Mouse (Mus musculus) ovary, postnatal 10 days (tissue): Measurements from ENCODE around the gene Ace2.

Source experiments
- DNase-seq: peaks from one replicate; pipeline ENCODE4 v3.0.0; 2022; ENCODE audit warnings: low spot score

Gene Ace2

DNA sequence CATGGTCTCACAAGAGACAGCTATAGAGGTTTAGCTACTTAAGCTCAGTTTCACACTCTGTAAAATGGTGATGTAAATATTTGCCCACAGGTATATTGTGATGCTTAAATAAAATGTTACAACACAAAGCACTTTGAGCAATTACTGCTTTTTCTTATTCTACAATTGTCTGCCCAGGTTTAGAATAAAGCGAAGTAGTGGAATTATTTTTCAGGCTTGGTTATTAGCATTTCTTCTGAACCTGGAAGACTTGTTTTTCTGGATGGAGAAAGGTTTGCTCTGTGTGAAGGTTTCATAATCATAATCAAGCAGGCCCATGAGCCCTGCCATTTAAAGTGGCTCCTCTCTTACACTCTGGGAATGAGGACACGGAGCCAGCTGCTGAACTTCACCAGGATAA, at the start of gene Ace2:
TSS of gene Ace2 (plus strand) at position 301 of the 400 bp plus-strand sequence.
- no peak for DNase-seq

DNA sequence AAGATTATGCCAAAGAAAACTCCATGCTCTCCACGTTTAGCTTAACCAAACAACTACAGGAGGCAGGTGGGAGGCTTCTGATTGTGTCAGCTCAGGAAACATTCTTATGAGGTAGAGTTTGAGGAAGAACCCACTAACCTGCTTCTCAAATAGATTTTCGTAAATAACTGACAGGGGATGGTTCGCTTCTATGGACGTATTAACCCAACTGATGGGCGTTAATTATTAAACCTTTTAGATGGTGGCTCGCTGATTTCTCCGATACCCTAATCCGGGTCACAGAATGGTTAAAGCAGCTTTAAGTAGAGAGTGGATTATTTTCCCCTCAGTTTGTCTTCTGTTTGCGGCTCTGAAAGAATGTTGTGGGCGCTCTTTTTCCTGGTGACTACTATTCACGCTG, 49.2 kb upstream of the Ace2 start:
- DNase-seq, result no peak

DNA sequence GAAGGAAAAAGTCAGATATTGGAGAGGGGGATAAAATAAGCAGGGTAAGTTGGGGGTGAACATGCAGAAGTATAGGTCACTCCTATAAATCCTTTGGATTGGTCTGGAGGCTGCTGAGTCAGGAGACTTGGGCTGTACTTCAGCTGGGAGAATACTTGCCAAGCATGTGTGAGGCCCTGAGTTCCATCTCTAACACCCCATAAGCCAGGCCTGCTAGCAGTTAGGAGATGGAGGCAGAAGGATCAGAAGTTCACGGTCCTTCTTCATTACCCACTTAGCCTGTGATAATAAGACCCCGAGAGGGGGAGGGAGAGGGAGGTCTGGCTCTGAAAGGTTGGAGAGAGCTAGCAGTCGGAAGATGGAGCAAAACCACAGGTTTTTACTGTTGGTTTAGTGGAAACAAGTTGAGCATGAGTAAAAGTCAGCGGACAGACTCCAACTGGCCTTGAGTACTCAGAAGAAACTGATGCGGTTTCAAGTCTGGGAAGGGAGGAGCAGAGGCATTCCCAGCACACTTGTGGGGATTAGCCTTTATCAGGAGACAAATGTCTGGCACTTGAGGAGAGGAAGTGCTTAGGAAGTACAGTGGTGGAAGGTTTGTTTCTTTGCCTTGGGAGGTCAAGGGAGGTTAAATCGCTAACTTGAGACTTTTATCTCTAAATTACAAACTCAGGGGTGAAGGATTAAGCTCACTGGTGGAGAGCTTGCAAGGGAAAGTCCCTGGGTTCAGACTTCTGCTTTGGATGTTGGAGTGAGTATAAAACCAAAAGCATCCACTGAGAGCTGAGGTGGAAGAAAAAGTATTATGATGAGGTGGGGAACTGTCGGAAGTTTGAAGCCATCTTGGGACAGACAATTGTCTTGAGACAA, 46.6 kb upstream of the Ace2 start:
- DNase-seq, result no peak

DNA sequence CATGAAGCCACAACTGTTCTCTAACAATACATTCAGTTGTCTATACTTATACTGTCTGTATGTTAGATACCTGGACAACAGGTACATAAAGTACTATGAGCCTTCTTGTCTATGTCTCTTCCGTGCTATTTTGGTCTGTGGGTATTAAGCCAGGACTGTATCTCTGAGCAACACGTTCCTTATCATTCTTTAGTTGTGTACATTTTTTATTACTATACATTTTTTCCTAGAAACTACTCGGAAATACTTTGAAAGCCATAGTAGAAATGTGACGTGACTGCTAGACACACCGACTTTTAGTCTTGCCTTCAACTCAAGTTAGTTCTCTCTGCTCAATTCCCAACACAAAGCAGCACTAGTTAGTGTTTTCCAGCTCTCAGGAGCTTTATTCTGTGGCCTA, 45.7 kb upstream of the Ace2 start:
- DNase-seq, result no peak

DNA sequence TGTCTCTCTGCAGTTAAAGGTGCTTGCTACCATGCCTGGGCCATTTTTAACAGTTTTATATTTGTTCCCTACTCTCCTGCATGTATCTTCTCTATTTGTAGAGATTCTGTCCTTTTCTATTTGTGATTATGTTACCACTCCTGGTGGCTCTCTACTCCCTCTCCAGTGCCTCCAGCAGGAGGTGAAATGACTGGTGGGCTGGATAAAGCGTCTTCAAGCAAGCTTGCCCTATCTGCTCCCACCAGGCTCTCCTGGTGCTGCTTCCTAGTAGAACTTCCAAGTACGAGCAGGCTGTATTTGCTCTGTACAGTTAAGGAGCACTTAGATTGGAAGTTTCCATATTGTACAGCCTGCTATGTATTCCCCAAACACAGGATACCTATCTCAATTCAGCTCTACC, 43.3 kb upstream of the Ace2 start:
- DNase-seq, result no peak

DNA sequence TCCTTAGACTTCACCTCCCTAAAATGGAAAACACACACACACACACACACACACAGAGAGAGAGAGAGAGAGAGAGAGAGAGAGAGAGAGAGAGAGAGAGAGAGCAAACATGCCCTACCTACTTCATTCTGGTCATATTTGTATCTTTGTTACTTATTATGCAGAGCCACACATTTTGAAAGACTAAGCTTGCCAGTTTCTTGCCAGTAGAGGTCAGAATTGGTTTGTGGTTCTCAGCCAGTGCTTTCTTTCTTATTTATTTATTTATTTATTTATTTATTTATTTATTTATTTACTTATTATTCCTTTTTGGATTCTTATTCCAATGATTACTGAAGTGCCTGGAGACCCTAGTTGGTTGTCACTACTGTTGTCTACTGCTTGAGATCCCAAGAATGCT, 37.6 kb upstream of the Ace2 start:
- no peak for DNase-seq

DNA sequence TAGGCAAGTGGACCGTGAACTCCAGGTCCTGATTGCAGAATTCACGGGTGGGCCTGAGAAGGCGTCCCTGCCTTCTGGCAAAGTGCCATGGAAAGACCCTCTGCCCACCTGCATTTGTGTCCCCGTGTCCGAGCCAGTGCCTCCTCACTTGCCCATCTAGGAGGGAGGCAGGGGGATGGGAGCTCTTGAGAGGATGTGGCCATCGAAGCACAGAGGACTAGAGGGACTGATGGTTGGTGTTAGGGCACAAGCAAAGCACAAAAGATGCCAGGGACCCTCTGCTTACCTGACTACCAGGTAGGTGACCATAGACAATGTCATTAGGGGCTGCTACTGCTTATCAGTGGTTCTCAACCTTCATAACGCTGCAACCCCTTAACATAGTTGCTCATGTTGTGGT, 36.9 kb upstream of the Ace2 start:
- no peak for DNase-seq

DNA sequence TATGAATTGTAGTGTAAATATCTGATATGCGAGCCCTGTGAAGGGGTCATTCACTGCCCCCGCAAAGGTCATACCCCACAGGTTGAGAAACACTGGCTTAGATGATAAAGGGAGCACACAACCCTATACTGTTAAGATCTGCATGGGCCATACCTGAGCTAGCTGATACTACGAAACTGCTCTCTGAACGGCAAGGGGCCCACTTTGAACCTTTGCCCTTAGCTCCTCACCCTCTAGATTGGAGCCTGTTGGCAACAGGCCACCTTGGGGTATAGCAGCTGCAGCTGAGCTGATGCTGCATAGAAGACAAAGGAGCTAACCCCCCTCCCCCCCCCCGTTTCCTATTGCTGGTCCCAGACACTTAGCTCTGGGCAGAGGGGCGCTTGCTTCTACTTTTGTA, 36.5 kb upstream of the Ace2 start:
- no peak for DNase-seq

DNA sequence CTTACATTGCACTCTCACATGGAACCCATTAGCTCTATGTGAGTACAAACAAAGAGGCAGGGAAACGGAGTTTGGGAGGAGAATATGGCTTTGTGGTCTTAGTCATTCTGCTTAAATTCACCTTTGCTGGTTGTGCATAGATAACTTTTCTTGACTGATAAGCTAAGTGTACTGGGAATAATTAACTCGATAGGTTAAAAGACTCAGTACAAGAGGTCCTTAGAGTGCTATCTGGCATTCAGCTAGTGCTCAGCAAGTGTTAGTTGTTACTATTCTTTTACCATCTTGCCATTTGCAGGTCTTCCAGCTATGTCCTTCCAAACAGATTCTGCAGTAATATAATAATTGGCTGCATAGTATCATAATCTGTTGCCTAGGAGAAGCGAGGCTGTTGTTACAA, 28.0 kb upstream of the Ace2 start:
- no peak for DNase-seq

DNA sequence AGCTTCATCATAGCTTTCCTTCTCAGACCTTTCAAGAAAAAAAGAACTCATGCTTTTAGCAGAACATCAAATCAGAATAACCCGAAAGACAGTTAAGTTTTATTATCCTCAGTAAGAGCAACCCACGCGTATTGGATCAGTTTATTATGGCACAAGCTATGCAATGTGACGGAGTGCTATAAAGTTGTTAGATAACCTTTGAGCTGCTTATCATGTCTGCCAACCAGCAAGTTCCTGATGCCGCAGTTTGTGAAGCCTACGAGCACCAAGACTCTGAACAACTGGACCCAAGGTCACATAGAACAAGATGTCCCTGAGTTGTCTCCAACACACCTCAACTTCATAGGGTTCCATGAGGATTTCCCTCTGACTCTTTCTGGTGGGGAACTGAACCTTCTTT, 25.4 kb upstream of the Ace2 start:
- no peak for DNase-seq

DNA sequence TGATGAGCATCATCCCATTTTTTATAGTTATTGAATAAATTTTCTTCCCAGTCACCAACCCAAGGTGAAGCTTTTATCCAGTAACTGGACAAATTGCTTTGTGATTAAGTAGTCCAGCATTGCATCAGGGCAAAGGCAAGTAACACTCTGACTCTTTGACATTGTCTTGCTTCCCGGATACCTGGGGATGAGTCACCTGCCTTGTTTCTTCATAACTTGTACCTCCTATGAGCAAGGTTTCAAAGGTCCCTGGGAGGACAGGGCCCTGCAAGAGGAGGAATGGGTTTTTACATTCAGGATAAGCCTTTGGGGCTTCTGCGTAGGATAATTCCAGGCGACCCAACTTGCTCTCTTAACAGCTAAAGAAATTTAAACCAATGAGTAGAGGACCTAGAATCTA, 15.2 kb upstream of the Ace2 start:
- DNase-seq, result no peak

DNA sequence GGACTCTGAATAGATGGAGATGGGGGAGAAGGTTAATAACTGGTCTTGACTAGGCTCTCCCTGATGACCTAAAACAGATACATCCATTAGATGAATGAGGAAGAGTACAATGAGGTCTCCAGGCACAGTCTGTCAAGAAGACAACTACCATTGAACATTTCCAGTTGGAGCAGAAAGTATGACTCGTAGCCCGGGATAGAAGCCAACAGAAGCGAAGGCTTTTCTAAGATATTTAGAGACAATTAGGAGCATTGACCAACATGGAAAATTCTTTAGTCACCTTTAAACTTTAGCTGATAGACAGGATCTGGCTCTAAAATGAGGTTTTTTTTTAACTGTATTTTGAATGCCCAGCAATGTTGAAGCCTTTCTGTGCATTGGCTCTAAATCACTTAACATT, 5.6 kb upstream of the Ace2 start:
- no peak for DNase-seq

DNA sequence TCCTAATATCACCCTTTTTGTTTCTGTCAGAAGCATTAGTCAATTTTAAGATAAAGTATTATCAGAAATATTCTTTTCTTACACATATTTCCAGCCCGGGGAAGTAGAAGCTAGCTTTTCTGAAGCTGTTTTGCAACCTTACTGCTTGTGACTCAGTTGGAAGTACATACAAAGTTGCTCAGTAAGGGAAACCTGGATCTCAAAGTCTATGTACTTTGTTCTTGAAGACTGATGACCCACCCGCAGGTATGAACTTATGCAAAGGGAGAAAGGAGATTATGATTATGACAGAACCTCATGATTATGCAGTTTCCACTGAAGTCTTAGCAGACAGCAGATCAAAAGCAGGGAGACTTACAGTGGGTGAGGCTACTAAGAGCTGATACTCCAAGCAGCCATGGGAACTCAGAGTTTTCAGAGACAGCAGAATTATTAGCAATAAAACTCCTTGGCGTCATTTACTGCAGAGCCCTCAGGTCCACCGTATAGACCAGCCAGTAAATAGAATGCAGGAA, 3.8 kb upstream of the Ace2 start:
- no peak for DNase-seq

DNA sequence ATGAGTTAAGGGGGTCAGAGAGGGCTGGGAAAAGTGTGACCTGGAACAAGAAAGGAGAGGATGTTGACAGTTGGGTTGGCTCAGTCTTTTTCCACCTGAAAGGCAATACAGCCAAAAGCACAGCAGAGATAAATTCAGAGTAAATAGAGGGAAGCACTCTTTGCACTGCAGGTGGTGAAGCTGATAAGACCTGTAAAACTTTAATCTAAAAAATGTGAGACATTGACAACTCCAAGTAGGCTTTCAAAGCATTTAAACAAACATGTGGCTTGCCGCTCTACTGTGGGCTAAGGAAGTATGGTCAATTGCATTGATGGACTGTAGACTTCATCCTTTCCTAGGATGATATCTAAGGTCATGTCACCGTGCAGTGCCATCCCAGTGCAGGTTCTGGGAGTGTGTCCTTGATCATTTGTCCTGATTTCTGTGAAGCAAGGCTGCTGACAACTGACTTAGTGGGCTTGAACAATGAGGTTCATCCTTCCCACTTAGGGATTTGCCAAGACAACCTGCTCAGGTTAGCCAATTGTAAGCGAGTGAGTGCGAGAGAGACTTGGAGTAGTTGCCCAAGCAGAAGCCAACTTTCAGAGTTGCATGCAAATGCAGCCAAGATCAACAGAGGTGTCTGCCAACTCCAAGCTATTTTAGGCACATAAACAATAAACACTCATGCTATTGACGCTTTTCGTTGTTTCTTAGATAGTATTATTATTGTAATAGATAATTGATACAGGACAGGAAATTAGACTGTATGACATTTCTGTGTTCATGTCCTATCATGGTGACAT, 6.5 kb downstream of the Ace2 start:
- no peak for DNase-seq

DNA sequence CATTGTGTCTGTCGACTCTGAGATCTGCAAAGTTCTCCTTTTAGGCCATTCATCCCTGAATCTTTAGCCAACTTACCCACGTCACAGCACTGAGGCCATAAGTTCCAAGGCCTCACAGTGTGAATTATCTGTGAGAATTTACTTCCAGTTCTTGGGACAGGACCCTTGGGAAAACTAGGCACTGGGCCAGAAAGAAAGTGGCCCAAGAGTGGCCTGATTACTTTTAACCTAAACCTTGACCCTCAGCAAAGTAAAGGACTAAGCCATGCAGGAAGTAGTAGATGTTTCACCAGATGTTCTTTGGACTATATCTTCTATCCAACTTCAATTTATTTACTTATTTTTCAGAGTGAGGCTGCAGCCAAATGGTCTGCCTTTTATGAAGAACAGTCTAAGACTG, 13.6 kb downstream of the Ace2 start:
- DNase-seq, result no peak

DNA sequence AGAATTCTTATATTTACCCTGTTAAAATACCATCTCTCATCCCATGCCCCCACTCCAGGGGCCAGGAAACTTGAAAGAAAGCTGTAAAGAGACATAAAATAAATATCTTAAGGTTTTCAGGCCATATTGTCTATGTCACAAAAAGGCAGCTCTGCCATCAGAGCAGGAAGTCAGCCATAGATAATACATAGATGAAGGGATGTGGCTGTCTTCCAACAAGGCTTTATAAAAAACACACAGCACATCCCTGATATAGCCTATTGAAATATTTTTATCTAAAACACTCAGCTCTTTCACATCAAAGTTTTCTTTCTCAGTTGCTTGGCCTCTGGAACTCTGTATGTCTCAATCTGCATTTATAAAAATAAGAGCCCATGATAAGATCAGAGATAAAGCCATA, 14.5 kb downstream of the Ace2 start:
- DNase-seq, result no peak

DNA sequence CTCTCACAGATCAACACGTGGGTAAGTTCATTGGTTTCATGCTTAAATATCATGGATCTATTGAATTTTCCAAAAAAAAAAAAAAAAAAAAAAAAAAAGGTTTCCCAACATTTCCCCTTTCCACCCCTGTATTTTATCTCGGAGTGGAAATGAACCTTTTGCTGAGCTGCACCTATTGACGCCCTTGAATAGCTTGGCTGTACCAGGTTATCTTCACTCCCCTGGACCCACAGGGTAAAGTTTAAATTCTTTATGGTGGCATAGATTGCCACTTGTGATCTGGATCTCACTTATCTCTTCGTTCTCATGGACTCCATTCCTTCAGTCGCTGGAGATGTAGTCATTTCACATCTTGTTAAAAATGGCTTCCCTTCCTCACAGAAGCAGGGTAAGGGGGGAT, 15.5 kb downstream of the Ace2 start:
- DNase-seq, result no peak

DNA sequence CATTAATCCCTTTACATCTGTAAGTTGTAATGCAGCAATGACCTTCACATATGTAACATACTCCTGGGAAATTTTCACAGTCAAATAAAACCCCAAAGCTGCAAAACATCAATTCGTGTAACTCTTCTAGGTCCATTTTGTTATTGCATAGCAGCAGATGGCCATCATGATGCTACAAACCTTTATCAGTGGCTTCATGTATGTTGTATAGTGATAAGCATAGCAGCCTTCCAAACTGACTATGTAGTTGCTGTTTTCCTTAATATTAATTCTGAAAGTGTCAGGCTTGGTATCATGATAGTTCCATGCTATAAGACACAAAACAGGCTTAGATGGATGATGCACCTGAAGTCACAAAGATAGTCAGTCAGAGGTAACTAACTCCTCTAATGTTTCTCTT, 25.5 kb downstream of the Ace2 start:
- no peak for DNase-seq

DNA sequence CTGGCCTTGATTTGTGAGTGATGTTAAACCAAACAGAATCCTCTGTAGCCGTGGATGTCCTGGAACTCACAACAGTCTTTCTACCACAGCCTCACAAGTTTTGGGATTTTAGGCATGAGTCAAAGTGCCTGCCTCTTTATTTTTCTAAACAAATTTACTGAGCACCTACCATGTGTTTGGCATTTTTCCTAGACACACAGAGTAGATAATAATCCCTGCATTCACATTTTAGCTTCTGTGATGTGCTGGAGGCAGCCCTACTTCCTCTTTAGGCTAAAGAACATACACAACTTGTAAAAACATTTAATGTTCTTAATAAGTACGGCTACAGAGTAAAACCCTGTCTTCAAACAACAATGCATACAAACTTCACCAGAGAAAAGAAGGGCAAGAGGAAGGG, 31.9 kb downstream of the Ace2 start:
- no peak for DNase-seq

DNA sequence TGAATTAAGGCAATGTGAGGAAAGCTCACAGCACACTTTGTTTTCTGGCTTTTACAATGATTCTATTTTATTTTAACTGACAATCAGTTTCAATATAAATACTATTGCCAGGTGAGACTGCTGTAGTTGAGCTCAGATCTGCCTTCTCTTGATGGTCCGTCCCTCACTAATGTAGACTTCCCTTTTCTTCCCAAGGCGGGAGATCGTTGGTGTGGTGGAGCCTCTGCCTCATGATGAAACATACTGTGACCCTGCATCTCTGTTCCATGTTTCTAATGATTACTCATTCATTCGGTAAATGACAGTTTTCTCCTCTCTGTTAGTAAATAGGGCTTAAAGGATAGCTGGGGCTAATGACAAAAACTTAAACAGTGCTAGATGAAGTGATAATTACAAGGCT, 34.7 kb downstream of the Ace2 start:
- DNase-seq, result no peak

DNA sequence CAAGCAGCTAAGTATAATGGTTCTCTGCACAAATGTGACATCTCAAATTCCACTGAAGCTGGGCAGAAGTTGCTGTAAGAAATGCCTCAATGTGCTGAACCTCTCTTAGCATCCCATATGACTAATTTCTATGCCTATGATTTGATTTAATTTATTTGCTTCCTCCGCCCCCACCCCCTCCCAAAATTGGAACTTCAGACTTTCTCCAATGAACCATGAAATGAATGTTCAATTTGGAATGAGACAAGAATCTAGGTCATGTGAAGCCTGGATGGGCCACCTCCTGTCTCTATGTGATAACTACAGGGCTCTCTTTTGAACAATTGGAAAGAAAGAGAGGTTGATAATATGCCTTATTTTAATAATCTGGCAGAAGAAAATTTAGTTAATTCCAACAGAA, 36.2 kb downstream of the Ace2 start:
- no peak for DNase-seq

DNA sequence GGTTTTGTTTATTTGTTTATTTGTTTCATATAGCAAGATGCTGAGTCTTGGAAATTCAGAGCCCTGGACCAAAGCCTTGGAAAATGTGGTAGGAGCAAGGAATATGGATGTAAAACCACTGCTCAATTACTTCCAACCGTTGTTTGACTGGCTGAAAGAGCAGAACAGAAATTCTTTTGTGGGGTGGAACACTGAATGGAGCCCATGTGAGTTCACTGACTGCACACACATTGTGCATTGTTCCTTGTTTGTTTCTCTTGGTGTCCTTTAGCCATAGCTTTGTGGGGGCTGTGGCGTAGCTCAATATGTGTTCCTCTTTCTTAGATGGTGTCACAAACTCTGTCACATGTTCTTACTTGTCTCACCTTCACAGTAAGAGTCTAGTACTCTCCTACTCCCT, 36.6 kb downstream of the Ace2 start:
- DNase-seq, result no peak

DNA sequence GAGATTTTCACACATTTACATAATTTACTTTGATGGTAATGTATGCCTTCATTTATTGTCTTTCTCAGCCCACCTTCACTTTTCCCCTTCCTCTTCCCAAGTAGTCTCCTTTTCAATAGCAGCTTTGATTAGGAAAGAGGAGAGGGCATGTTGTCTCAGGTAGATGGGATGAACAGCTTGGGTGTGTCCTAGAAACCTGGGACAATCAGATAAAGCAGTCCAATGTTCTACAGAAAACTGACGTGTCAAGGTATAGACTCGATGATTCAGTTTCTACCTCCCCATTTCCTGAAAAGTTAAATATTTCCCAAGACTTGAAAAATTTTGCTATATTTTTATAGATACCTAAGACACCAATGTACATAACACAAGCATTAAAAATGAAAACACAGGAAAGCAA, 39.7 kb downstream of the Ace2 start:
- DNase-seq, result no peak
